Mouse (Mus musculus): Measurements from ENCODE around the gene Ppat. TPM values are rescaled to one million over a fixed set of nuclear protein-coding genes. Genes with fewer than 3 reads are reported as not detected.

Gene Ppat
- polyA plus RNA-seq, 1 experiment from 2014 or later, result 73.0 TPM

- 82% methylated on average over 3 of the region's 3 CpGs for WGBS
- Histone ChIP-seq H3K4me2 (peak overlapping the region; percentile 73), H3K36me3 (ENCODE audit: control insufficient read depth, insufficient read depth, low read length) (peaks cover 28% of the 10 kb centered on the region), H3K27me3 (replicated peaks; ENCODE audit: control insufficient read depth, insufficient read depth, low read length) (no peaks in the 10 kb centered on the region), H3K4me3 (ENCODE audit: low read depth, low read length) (0 out of 2 replicates have a peak overlapping the region, but pooled peaks have one; percentile 17), H3K9me3 (ENCODE audit: control insufficient read depth, low read length) (no peaks in the 10 kb centered on the region), H3K27ac (ENCODE audit: low read depth, low read length) (no peak overlapping the region), H3K4me1 (replicated peaks; ENCODE audit: control insufficient read depth, insufficient read depth, low read length) (peaks cover 19% of the 10 kb centered on the region), H3K9ac (ENCODE audit: low read depth, low read length) (peak overlapping the region; percentile 18; the same call in 1 of the 2 replicates)
- DNase-seq (ENCODE audit: low spot score) (no peak), ATAC-seq (replicated peaks; ENCODE audit: low FRiP score) (no peak)
These were observed 2.4 kb upstream of the Ppat start for GRCm38 (mm10) chr5:76953794-76954193.

DNA sequence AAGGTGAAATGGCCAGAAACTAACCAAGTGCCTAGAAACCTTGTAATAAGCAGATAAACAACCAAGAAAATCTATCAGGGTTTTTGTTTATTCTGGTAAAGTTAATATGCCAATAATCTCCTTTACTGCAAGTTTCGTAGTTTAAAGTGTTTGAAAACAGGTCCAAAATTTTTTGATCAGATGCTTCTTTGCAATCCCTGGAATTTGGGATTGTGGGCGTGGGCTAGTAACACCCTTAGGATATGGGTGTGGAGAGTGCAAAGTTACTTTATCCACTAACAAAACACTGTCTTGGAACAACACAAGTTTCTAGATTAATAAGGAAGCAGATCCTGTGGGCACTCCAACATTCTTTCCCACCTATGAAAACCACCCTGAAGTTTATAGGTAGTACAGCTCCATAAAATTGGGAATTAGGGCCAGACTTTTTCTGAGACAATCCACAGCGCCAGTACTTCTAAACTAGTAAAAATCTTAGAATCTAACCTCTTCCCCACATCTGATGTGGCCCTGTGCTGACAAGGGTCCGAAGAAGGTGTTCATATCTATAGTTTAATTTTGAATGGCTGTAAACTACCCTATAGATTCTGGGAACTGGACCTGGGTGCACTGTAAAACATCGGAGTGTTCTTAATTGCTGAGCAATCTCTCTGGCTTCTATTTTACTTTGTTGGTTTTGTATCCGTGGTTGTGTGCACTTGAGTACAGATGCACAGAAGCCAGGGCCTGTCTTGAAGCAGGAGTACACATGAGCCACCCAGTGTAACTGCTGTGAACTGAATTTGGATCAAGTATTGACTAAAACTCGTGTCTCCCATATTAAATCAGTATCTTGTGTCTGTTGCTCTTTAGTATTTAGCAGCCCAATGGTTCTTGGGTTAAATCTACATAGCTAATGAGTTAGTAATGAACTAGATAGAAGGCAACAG, 998 bp upstream of the Ppat start:
- Histone ChIP-seq H3K9me3 (ENCODE audit: control insufficient read depth, low read length) (no peaks in the 10 kb centered on the region), H3K36me3 (ENCODE audit: control insufficient read depth, insufficient read depth, low read length) (peaks cover 17% of the 10 kb centered on the region), H3K4me3 (ENCODE audit: low read depth, low read length) (peak overlapping the region; percentile 84), H3K4me1 (replicated peaks; ENCODE audit: control insufficient read depth, insufficient read depth, low read length) (peaks cover 30% of the 10 kb centered on the region), H3K9ac (ENCODE audit: low read depth, low read length) (peak overlapping the region; percentile 91), H3K4me2 (peak overlapping the region; percentile 73), H3K27ac (ENCODE audit: low read depth, low read length) (peak overlapping the region; percentile 82; the same call in 1 of the 2 replicates), H3K27me3 (replicated peaks; ENCODE audit: control insufficient read depth, insufficient read depth, low read length) (no peaks in the 10 kb centered on the region)
- DNase-seq (ENCODE audit: low spot score) (no peak), ATAC-seq (replicated peaks; ENCODE audit: low FRiP score) (no peak)
- WGBS, result 9% methylated on average over 7 of the region's 7 CpGs

DNA sequence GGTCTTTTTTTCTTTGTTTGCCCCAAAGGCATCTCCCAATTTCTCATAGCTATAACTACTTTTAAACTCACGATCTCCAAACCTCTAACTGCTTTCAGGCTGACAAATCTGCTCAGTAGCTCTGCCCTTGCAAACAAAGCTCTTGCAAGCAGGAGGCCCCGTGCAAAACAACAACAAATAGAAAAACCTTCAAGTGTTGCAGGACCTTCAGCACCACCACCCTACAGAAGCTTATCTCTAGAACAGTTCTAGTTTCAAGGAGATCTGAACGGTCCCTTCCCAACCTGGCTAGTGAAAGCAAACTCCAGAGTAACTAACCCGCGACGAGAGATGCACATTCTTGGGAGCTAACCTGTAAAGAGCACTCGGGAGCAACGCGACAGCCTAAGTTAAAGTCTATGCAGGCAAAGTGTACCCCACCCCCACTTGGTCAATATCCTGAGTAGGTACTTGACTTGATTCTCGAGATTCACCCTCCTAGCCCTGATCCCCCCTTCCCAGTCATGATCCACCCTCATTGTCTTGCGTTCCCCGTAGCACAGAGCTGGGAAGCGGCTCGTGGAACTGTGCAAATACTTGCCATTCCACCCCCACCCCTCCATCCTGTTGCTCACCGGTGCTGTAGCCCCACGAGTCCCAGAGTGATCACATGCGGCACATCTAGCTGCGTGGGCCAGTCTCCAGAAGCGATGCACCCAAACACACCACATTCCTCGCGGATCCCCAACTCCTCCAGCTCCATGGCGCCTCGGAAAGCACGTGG, 854 bp downstream of the Ppat start:
- Histone ChIP-seq H3K4me2 (peak overlapping the region; percentile 73), H3K27ac (ENCODE audit: low read depth, low read length) (peak overlapping the region; percentile 82), H3K4me3 (ENCODE audit: low read depth, low read length) (peak overlapping the region; percentile 84), H3K9me3 (ENCODE audit: control insufficient read depth, low read length) (no peaks in the 10 kb centered on the region), H3K36me3 (ENCODE audit: control insufficient read depth, insufficient read depth, low read length) (peaks cover 10% of the 10 kb centered on the region; the same call in 1 of the 2 replicates), H3K9ac (ENCODE audit: low read depth, low read length) (peak overlapping the region; percentile 90), H3K27me3 (replicated peaks; ENCODE audit: control insufficient read depth, insufficient read depth, low read length) (no peaks in the 10 kb centered on the region), H3K4me1 (replicated peaks; ENCODE audit: control insufficient read depth, insufficient read depth, low read length) (peaks cover 30% of the 10 kb centered on the region)
- 0% methylated on average over 24 of the region's 24 CpGs for WGBS
- ATAC-seq (replicated peaks; ENCODE audit: low FRiP score) (peak; percentile 8), DNase-seq (ENCODE audit: low spot score) (no peak)

GRCm38 (mm10) chr5:76947758-76948157, 3.6 kb downstream of the Ppat start:
- no peaks in the 10 kb centered on the region for H3K27me3 ChIP-seq (replicated peaks; ENCODE audit: control insufficient read depth, insufficient read depth, low read length)
- DNase-seq (ENCODE audit: low spot score), result no peak
- no peak overlapping the region for H3K9ac ChIP-seq (ENCODE audit: low read depth, low read length)
- peaks cover 17% of the 10 kb centered on the region for H3K4me1 ChIP-seq (replicated peaks; ENCODE audit: control insufficient read depth, insufficient read depth, low read length)
- WGBS, result 89% methylated on average over 4 of the region's 4 CpGs
- H3K36me3 ChIP-seq (ENCODE audit: control insufficient read depth, insufficient read depth, low read length), result peaks cover 10% of the 10 kb centered on the region; the same call in 1 of the 2 replicates
- H3K4me2 ChIP-seq, result peak overlapping the region; percentile 32
- no peak overlapping the region for H3K4me3 ChIP-seq (ENCODE audit: low read depth, low read length)
- no peak for ATAC-seq (replicated peaks; ENCODE audit: low FRiP score)
- H3K9me3 ChIP-seq (ENCODE audit: control insufficient read depth, low read length), result no peaks in the 10 kb centered on the region
- H3K27ac ChIP-seq (ENCODE audit: low read depth, low read length), result no peak overlapping the region

- Histone ChIP-seq H3K4me3 (ENCODE audit: low read depth, low read length) (no peak overlapping the region), H3K9me3 (ENCODE audit: control insufficient read depth, low read length) (no peaks in the 10 kb centered on the region), H3K4me2 (no peak overlapping the region), H3K9ac (ENCODE audit: low read depth, low read length) (no peak overlapping the region), H3K36me3 (ENCODE audit: control insufficient read depth, insufficient read depth, low read length) (peaks cover 13% of the 10 kb centered on the region; the same call in 1 of the 2 replicates), H3K27ac (ENCODE audit: low read depth, low read length) (no peak overlapping the region), H3K4me1 (replicated peaks; ENCODE audit: control insufficient read depth, insufficient read depth, low read length) (peaks cover 14% of the 10 kb centered on the region), H3K27me3 (replicated peaks; ENCODE audit: control insufficient read depth, insufficient read depth, low read length) (no peaks in the 10 kb centered on the region)
- no peak for ATAC-seq (replicated peaks; ENCODE audit: low FRiP score)
- WGBS, result 71% methylated on average over 4 of the region's 4 CpGs
- DNase-seq (ENCODE audit: low spot score), result no peak
These were observed 4.2 kb downstream of the Ppat start for GRCm38 (mm10) chr5:76947142-76947541.

GRCm38 (mm10) chr5:76945678-76946033, 5.7 kb downstream of the Ppat start:
- no peak for ATAC-seq (replicated peaks; ENCODE audit: low FRiP score)
- Histone ChIP-seq H3K9me3 (ENCODE audit: control insufficient read depth, low read length) (no peaks in the 10 kb centered on the region), H3K36me3 (ENCODE audit: control insufficient read depth, insufficient read depth, low read length) (peaks cover 15% of the 10 kb centered on the region), H3K9ac (ENCODE audit: low read depth, low read length) (no peak overlapping the region), H3K4me2 (no peak overlapping the region), H3K4me1 (replicated peaks; ENCODE audit: control insufficient read depth, insufficient read depth, low read length) (peaks cover 14% of the 10 kb centered on the region), H3K27me3 (replicated peaks; ENCODE audit: control insufficient read depth, insufficient read depth, low read length) (no peaks in the 10 kb centered on the region), H3K4me3 (ENCODE audit: low read depth, low read length) (no peak overlapping the region), H3K27ac (ENCODE audit: low read depth, low read length) (no peak overlapping the region)
- WGBS, result 75% methylated on average over 2 of the region's 2 CpGs
- no peak for DNase-seq (ENCODE audit: low spot score)

- WGBS, result 75% methylated on average over 6 of the region's 6 CpGs
- Histone ChIP-seq H3K27ac (ENCODE audit: low read depth, low read length) (no peak overlapping the region), H3K4me1 (replicated peaks; ENCODE audit: control insufficient read depth, insufficient read depth, low read length) (peaks cover 14% of the 10 kb centered on the region)
These were observed 6.3 kb downstream of the Ppat start for GRCm38 (mm10) chr5:76944965-76945677.

DNA sequence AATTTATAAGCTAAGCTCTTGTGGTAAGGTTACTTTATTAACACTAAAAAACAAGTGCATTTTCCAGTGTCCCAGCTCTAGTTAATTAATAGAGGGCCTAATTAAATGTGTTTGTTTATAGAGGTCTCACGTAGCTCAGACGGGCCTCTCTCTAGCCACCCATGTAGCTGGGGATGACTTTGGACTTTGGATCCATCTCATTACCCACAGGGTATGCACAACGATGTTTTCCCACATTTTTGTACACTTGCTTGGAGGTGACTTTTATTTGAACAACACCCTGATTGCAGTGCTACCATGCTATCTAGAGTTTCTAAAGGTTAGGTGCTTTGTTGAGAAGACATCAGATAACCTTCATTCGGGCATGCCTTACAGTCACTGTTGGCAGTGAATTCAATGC, 8.9 kb downstream of the Ppat start:
- DNase-seq (ENCODE audit: low spot score), result no peak
- Histone ChIP-seq H3K36me3 (ENCODE audit: control insufficient read depth, insufficient read depth, low read length) (peaks cover 30% of the 10 kb centered on the region), H3K4me3 (ENCODE audit: low read depth, low read length) (no peak overlapping the region), H3K9ac (ENCODE audit: low read depth, low read length) (no peak overlapping the region), H3K4me1 (replicated peaks; ENCODE audit: control insufficient read depth, insufficient read depth, low read length) (peaks cover 3% of the 10 kb centered on the region; the same call in 1 of the 2 replicates), H3K27me3 (replicated peaks; ENCODE audit: control insufficient read depth, insufficient read depth, low read length) (no peaks in the 10 kb centered on the region), H3K27ac (ENCODE audit: low read depth, low read length) (no peak overlapping the region), H3K9me3 (ENCODE audit: control insufficient read depth, low read length) (peaks cover 4% of the 10 kb centered on the region; the same call in 1 of the 2 replicates), H3K4me2 (no peak overlapping the region)
- 81% methylated on average over 4 of the region's 4 CpGs for WGBS
- ATAC-seq (replicated peaks; ENCODE audit: low FRiP score), result no peak

More at GRCm38 (mm10) chr5:76944965-76945677, 6.3 kb downstream of the Ppat start:
- Histone ChIP-seq H3K27me3 (replicated peaks; ENCODE audit: control insufficient read depth, insufficient read depth, low read length) (no peaks in the 10 kb centered on the region), H3K4me3 (ENCODE audit: low read depth, low read length) (no peak overlapping the region), H3K9me3 (ENCODE audit: control insufficient read depth, low read length) (no peaks in the 10 kb centered on the region), H3K9ac (ENCODE audit: low read depth, low read length) (no peak overlapping the region), H3K36me3 (ENCODE audit: control insufficient read depth, insufficient read depth, low read length) (peaks cover 20% of the 10 kb centered on the region), H3K4me2 (no peak overlapping the region)
- ATAC-seq (replicated peaks; ENCODE audit: low FRiP score) (no peak), DNase-seq (ENCODE audit: low spot score) (no peak)

Measured in liver, embryonic 11.5 days (tissue).